9 mouse cellular contexts compared by ENCODE assay signal in genomic region chr1:74035487-74035886, GRCm38 (mm10).
A peak's percentile ranks its signal among the peaks of the same experiment; 100 is the strongest.
DNase-seq lines count a peak whose midpoint lies in the region; ATAC-seq and TF ChIP-seq lines count a peak whose summit lies in the region.
"Had no signal": no experiment of that assay in that cellular context is flagged by ENCODE, and none has a peak within 500 bp of the region (broad histone marks: within the 10 kb centered on the region; RNA-seq: fewer than 3 reads in every experiment).

No protein-coding gene starts in this region.

- no peaks in the 10 kb centered on the region for H3K9me3 ChIP-seq in lung, embryonic 14.5 days (ENCODE audit: low read depth, low read length)
- no peaks in the 10 kb centered on the region for H3K9me3 ChIP-seq in intestine, postnatal 0 days (ENCODE audit: control insufficient read depth)
- no peaks in the 10 kb centered on the region for H3K9me3 ChIP-seq in neural tube, embryonic 15.5 days (replicated peaks)

- H3K9ac ChIP-seq in heart, adult 2 months (ENCODE audit: low read depth, low read length) = peak overlapping the region; percentile 90
- H3K9ac ChIP-seq in lung, embryonic 14.5 days = 0 out of 2 replicates have a peak overlapping the region, but pooled peaks have one; percentile 13
- H3K9ac ChIP-seq in intestine, postnatal 0 days (ENCODE audit: low read depth, low read length) = 0 out of 2 replicates have a peak overlapping the region, but pooled peaks have one; percentile 42
- H3K9ac ChIP-seq in neural tube, embryonic 15.5 days (replicated peaks) = no peak overlapping the region

- peak; percentile 39 to 55 for DNase-seq in heart, adult 2 months
- no peak for DNase-seq in heart, postnatal 10 days
- DNase-seq in lung, embryonic 14.5 days = no peak
- no peak for DNase-seq in lung, postnatal 25 days (ENCODE audit: low spot score)
- no peak for DNase-seq in cerebellum, postnatal 10 days
- DNase-seq: cerebellum, adult 18-20 months had no signal

- 31% methylated on average over 4 of the region's 4 CpGs for WGBS in heart, adult 2 months
- 55% methylated on average over 4 of the region's 4 CpGs for WGBS in lung, embryonic 14.5 days
- 51% methylated on average over 4 of the region's 4 CpGs for WGBS in intestine, postnatal 0 days
- 77% methylated on average over 4 of the region's 4 CpGs for WGBS in neural tube, embryonic 15.5 days

- H3K4me1 ChIP-seq in heart, adult 2 months (ENCODE audit: control insufficient read depth, insufficient read depth, low read length) = peaks cover 45% of the 10 kb centered on the region
- H3K4me1 ChIP-seq in lung, embryonic 14.5 days (ENCODE audit: insufficient read depth) = peaks cover 34% of the 10 kb centered on the region
- 0 out of 2 replicates have a peak, but pooled peaks cover 3% of the 10 kb centered on the region for H3K4me1 ChIP-seq in intestine, postnatal 0 days (replicated peaks; ENCODE audit: control insufficient read depth, insufficient read depth, low read length)
- peaks cover 33% of the 10 kb centered on the region for H3K4me1 ChIP-seq in neural tube, embryonic 15.5 days

- H3K4me3 ChIP-seq in heart, adult 2 months = peak overlapping the region; percentile 79
- H3K4me3 ChIP-seq in lung, embryonic 14.5 days (ENCODE audit: low read depth, low read length) = peak overlapping the region; percentile 50; the same call in 1 of the 2 replicates
- H3K4me3 ChIP-seq in intestine, postnatal 0 days (ENCODE audit: low read depth, low read length) = peak overlapping the region; percentile 47
- no peak overlapping the region for H3K4me3 ChIP-seq in neural tube, embryonic 15.5 days (replicated peaks)

- peaks cover 15% of the 10 kb centered on the region for H3K36me3 ChIP-seq in heart, adult 2 months (ENCODE audit: control insufficient read depth, insufficient read depth, low read length)
- no peaks in the 10 kb centered on the region for H3K36me3 ChIP-seq in lung, embryonic 14.5 days (ENCODE audit: insufficient read depth)
- H3K36me3 ChIP-seq in intestine, postnatal 0 days (ENCODE audit: control insufficient read depth, insufficient read depth) = no peaks in the 10 kb centered on the region; the same call in 1 of the 2 replicates
- H3K36me3 ChIP-seq in neural tube, embryonic 15.5 days = no peaks in the 10 kb centered on the region

- H3K4me2 ChIP-seq in lung, embryonic 14.5 days = peak overlapping the region; percentile 73
- H3K4me2 ChIP-seq in intestine, postnatal 0 days (replicated peaks; ENCODE audit: low read depth) = peak overlapping the region; percentile 61
- H3K4me2 ChIP-seq in neural tube, embryonic 15.5 days = peak overlapping the region; percentile 66

- TF ChIP-seq CTCF in heart, adult 2 months (IDR thresholded peaks at IDR 0.05) = no peak
- no peak for TF ChIP-seq CTCF in lung, embryonic 14.5 days (IDR thresholded peaks at IDR 0.05; ENCODE audit: low read depth)
- TF ChIP-seq CTCF in intestine, postnatal 0 days (IDR thresholded peaks at IDR 0.05; ENCODE audit: low read depth) = no peak

- peaks cover 6% of the 10 kb centered on the region; the same call in 1 of the 2 replicates for H3K79me2 ChIP-seq in heart, adult 2 months (replicated peaks; ENCODE audit: control insufficient read depth, insufficient read depth, low read length)

- no peak for TF ChIP-seq POLR2A in heart, adult 2 months (IDR thresholded peaks at IDR 0.05; ENCODE audit: insufficient read depth, low read depth, low read length)

- ATAC-seq in lung, embryonic 14.5 days (ENCODE audit: insufficient read depth) = no peak
- no peak for ATAC-seq in intestine, postnatal 0 days
- no peak for ATAC-seq in neural tube, embryonic 15.5 days (ENCODE audit: low FRiP score)
- no peak for ATAC-seq in megakaryocyte progenitor cell, adult 5-6 weeks (replicated peaks; ENCODE audit: poor library complexity)

- intact Hi-C loops in heart, adult 2 months (cut with DNase I) = no loop called here
- intact Hi-C loops in heart, postnatal 10 days (cut with DNase I) = no loop called here

- peak overlapping the region; percentile 96 for H3K27ac ChIP-seq in heart, adult 2 months
- peak overlapping the region; percentile 5; the same call in 1 of the 2 replicates for H3K27ac ChIP-seq in lung, embryonic 14.5 days (ENCODE audit: low read depth)
- H3K27ac ChIP-seq in intestine, postnatal 0 days (ENCODE audit: low read depth, low read length) = peak overlapping the region; percentile 7; the same call in 1 of the 2 replicates
- H3K27ac ChIP-seq in neural tube, embryonic 15.5 days (replicated peaks) = no peak overlapping the region

- 0 out of 2 replicates have a peak, but pooled peaks have one; percentile 19 for TF ChIP-seq EP300 in heart, adult 2 months (IDR thresholded peaks at IDR 0.05; ENCODE audit: insufficient read depth, low read depth, low read length)

- no peaks in the 10 kb centered on the region for H3K27me3 ChIP-seq in heart, adult 2 months (ENCODE audit: control insufficient read depth, insufficient read depth, low read length)
- no peaks in the 10 kb centered on the region for H3K27me3 ChIP-seq in lung, embryonic 14.5 days (ENCODE audit: insufficient read depth, low read length)
- H3K27me3 ChIP-seq in intestine, postnatal 0 days (replicated peaks; ENCODE audit: control insufficient read depth, insufficient read depth, low read length) = 0 out of 2 replicates have a peak, but pooled peaks cover 3% of the 10 kb centered on the region
- peaks cover 8% of the 10 kb centered on the region for H3K27me3 ChIP-seq in neural tube, embryonic 15.5 days (replicated peaks)

Comparison
In these comparisons a context has a peak if more than half of its experiments do, and no peak if none do; other contexts are left out.
1. DNase-seq: peak in heart, adult 2 months (2 of 2); none in heart, postnatal 10 days (0 of 2), lung, embryonic 14.5 days (single experiment), lung, postnatal 25 days (single experiment) and cerebellum, postnatal 10 days (0 of 2).
2. Peak in every context shown above with its lines, with median percentiles within 50 percentile points of each other: H3K4me2 ChIP-seq.